Mouse (Mus musculus) cerebellum, adult 2 months (tissue): ENCODE measurements around the gene Vmn1r10.

Experiments
- CTCF ChIP-seq: fragments of 200-500 bp; IDR thresholded peaks from 2 replicates; pipeline ENCODE4 v1.5.1; 2011; ENCODE audit warnings: low read depth, mild to moderate bottlenecking, control low read depth, low read length, moderate library complexity, borderline replicate concordance; ENCODE audit not compliant: insufficient read depth
- POLR2A ChIP-seq: fragments of 200-500 bp; IDR thresholded peaks from 2 replicates; pipeline ENCODE4 v1.6.1; 2011; ENCODE audit warnings: low read length, control low read depth, borderline replicate concordance; ENCODE audit not compliant: insufficient read depth

GRCm38 (mm10) chr6:57133155-57133554, 23.9 kb downstream of the Vmn1r10 start, which contains the start of gene Vmn1r11:
- TF ChIP-seq POLR2A (no peak), CTCF (no peak)
